10 mouse cellular contexts compared by ENCODE assay signal in genomic region chr11:74721971-74722370, GRCm38 (mm10). TPM values are rescaled to one million over a fixed set of nuclear protein-coding genes. Genes with fewer than 3 reads are reported as not detected.
DNase-seq lines count a peak whose midpoint lies in the region; ATAC-seq and TF ChIP-seq lines count a peak whose summit lies in the region.
"Had no signal": no experiment of that assay in that cellular context is flagged by ENCODE, and none has a peak within 500 bp of the region (broad histone marks: within the 10 kb centered on the region; RNA-seq: fewer than 3 reads in every experiment).

No protein-coding gene starts in this region.

- no peak for DNase-seq in heart, postnatal 25 days (ENCODE audit: low spot score)
- DNase-seq in cerebellum, adult 18-20 months: no peak
- DNase-seq in ovary, postnatal 14 days (ENCODE audit: low spot score): no peak
- DNase-seq: cerebellum, adult 11 months; kidney, adult 18-20 months had no signal

- no peaks in the 10 kb centered on the region for H3K27me3 ChIP-seq in heart, embryonic 12.5 days (replicated peaks)
- no peaks in the 10 kb centered on the region for H3K27me3 ChIP-seq in hindbrain, embryonic 12.5 days

- H3K4me1 ChIP-seq in heart, embryonic 12.5 days (replicated peaks): peaks cover 25% of the 10 kb centered on the region
- no peaks in the 10 kb centered on the region; the same call in 1 of the 2 replicates for H3K4me1 ChIP-seq in bone marrow, adult 2 months (ENCODE audit: control insufficient read depth, insufficient read depth, low read length)
- H3K4me1 ChIP-seq in hindbrain, embryonic 12.5 days: peaks cover 18% of the 10 kb centered on the region

- no peak overlapping the region for H3K27ac ChIP-seq in heart, embryonic 12.5 days (ENCODE audit: poor library complexity, severe bottlenecking)
- H3K27ac ChIP-seq in bone marrow, adult 2 months (ENCODE audit: control insufficient read depth, insufficient read depth, low read depth, low read length, poor library complexity): no peak overlapping the region
- no peak overlapping the region for H3K27ac ChIP-seq in hindbrain, embryonic 12.5 days
- H3K27ac ChIP-seq in macrophage: no peak overlapping the region

- peak overlapping the region; percentile 79 for H3K4me2 ChIP-seq in heart, embryonic 12.5 days
- peak overlapping the region; percentile 78 for H3K4me2 ChIP-seq in hindbrain, embryonic 12.5 days (replicated peaks)

- no peak for TF ChIP-seq POLR2A in bone marrow, adult 2 months (IDR thresholded peaks at IDR 0.05; ENCODE audit: borderline replicate concordance, control insufficient read depth, low read depth, low read length)

- H3K9ac ChIP-seq in heart, embryonic 12.5 days: peak overlapping the region; percentile 62
- H3K9ac ChIP-seq in hindbrain, embryonic 12.5 days: peak overlapping the region; percentile 54

- H3K36me3 ChIP-seq in heart, embryonic 12.5 days: no peaks in the 10 kb centered on the region
- no peaks in the 10 kb centered on the region for H3K36me3 ChIP-seq in hindbrain, embryonic 12.5 days
- H3K36me3 ChIP-seq in macrophage (ENCODE audit: inconsistent target): no peaks in the 10 kb centered on the region

- H3K9me3 ChIP-seq in heart, embryonic 12.5 days (replicated peaks): no peaks in the 10 kb centered on the region
- H3K9me3 ChIP-seq in hindbrain, embryonic 12.5 days (replicated peaks): no peaks in the 10 kb centered on the region

- intact Hi-C loops in heart, postnatal 25 days (cut with DNase I): loop anchor here (5.0 kb wide), 3 partner anchors 35 to 110 kb away; partner anchors contain the start of genes Mettl16 and Mnt

- ATAC-seq in heart, embryonic 12.5 days (ENCODE audit: insufficient number of reproducible peaks, low FRiP score): no peak
- no peak for ATAC-seq in hindbrain, embryonic 12.5 days (ENCODE audit: low FRiP score)
- ATAC-seq in frontal cortex, adult (ENCODE audit: low TSS enrichment): no peak

- no peak for TF ChIP-seq CTCF in bone marrow, adult 2 months (IDR thresholded peaks at IDR 0.05; ENCODE audit: control insufficient read depth, insufficient read depth, low read length)

- H3K79me2 ChIP-seq in macrophage (ENCODE audit: inconsistent target): peaks cover 67% of the 10 kb centered on the region

- peak overlapping the region; percentile 39 for H3K4me3 ChIP-seq in heart, embryonic 12.5 days
- H3K4me3 ChIP-seq in bone marrow, adult 2 months (replicated peaks; ENCODE audit: control insufficient read depth, low read depth, low read length): peak overlapping the region; percentile 4
- peak overlapping the region; percentile 31 for H3K4me3 ChIP-seq in hindbrain, embryonic 12.5 days
- H3K4me3 ChIP-seq in macrophage (ENCODE audit: inconsistent target): peak overlapping the region; percentile 76

- WGBS in heart, embryonic 12.5 days: 49% methylated on average over 3 of the region's 3 CpGs
- 24% methylated on average over 3 of the region's 3 CpGs for WGBS in bone marrow, adult 2 months
- 46% methylated on average over 3 of the region's 3 CpGs for WGBS in hindbrain, embryonic 12.5 days
- 61% methylated on average over 3 of the region's 3 CpGs for WGBS in macrophage (ENCODE audit: missing documents)

RNA-seq across cellular contexts. Expression of gene Pafah1b1, which starts 2.5 kb away (rescaled TPM):
- polyA plus RNA-seq in heart, embryonic 12.5 days (2016; fragmentation: Nextera tagmentation; extraction: Ambion mirVana): 57.7 and 63.4 TPM in 2 replicates
- total RNA-seq in heart, postnatal 25 days (2021): 100 to 1,000 TPM; 206 to 224 TPM
- 24.4 and 33.6 TPM in 2 replicates for polyA plus RNA-seq in bone marrow, adult 2 months (2011; ENCODE audit: insufficient read depth, insufficient read length, low replicate concordance, missing spikeins)
- 77.8 and 85.6 TPM in 2 replicates for polyA plus RNA-seq in hindbrain, embryonic 12.5 days (2016; fragmentation: Nextera tagmentation; extraction: Ambion mirVana)
- total RNA-seq in macrophage (2018; cell fraction: chromatin; rRNA removed): 100 to 1,000 TPM in 8 of 26 experiments, 10 to 100 TPM in 18; 56.1 to 118 (median 94.4) TPM
- total RNA-seq in macrophage (2018; cell fraction: cytosol; rRNA removed): 100 to 1,000 TPM in 21 of 26 experiments, 10 to 100 TPM in 5; 90.1 to 141 (median 111) TPM
- total RNA-seq in macrophage (2018; cell fraction: nucleus; rRNA removed): 100 to 1,000 TPM in 15 of 26 experiments, 10 to 100 TPM in 11; 81.7 to 144 (median 103) TPM
- 65.1 to 129 TPM (median 83.5 TPM) in 3 replicates for polyA plus RNA-seq in macrophage (2018)

RNA-seq across cellular contexts. Expression of gene Mettl16, which starts 48.7 kb away (rescaled TPM):
- 34.6 and 37.0 TPM in 2 replicates for polyA plus RNA-seq in heart, embryonic 12.5 days (2016; fragmentation: Nextera tagmentation; extraction: Ambion mirVana)
- total RNA-seq in heart, postnatal 25 days (2021): 10 to 100 TPM; 14.0 to 15.1 TPM
- polyA plus RNA-seq in bone marrow, adult 2 months (2011; ENCODE audit: insufficient read depth, insufficient read length, low replicate concordance, missing spikeins): 5.4 and 8.4 TPM in 2 replicates
- 57.5 and 58.5 TPM in 2 replicates for polyA plus RNA-seq in hindbrain, embryonic 12.5 days (2016; fragmentation: Nextera tagmentation; extraction: Ambion mirVana)
- total RNA-seq in macrophage (2018; cell fraction: chromatin; rRNA removed): 10 to 100 TPM in 24 of 26 experiments, 1 to 10 TPM in 2; 8.4 to 43.9 (median 25.7) TPM
- 10 to 100 TPM in 20 of 26 experiments, 1 to 10 TPM in 6; 7.0 to 17.0 (median 12.0) TPM for total RNA-seq in macrophage (2018; cell fraction: cytosol; rRNA removed)
- total RNA-seq in macrophage (2018; cell fraction: nucleus; rRNA removed): 10 to 100 TPM in 17 of 26 experiments, 1 to 10 TPM in 9; 6.0 to 32.1 (median 13.7) TPM
- polyA plus RNA-seq in macrophage (2018): 8.7 to 21.0 TPM (median 15.0 TPM) in 3 replicates

Comparison
In these comparisons a context has a peak if more than half of its experiments do, and no peak if none do; other contexts are left out.
1. H3K4me3 ChIP-seq: peak in every context shown above with its lines; median percentile 76 in macrophage; 39 in heart, embryonic 12.5 days; 31 in hindbrain, embryonic 12.5 days; 4 in bone marrow, adult 2 months.